Mouse (Mus musculus): ENCODE measurements around the gene Klc2. TPM values are rescaled to one million over a fixed set of nuclear protein-coding genes. Genes with fewer than 3 reads are reported as not detected.

The Klc2 gene
- total RNA-seq, 2 experiments from 2014 or later: 58.6 to 61.0 TPM

Other genes with a start within 250 kb of the Klc2 start
- gene Actn3, start 240.7 kb downstream of the Klc2 start, total RNA-seq (2021): 1,000 to 10,000 TPM; 7,595 to 9,342 TPM
- 1 to 10 TPM; 2.0 to 2.3 TPM for gene Zdhhc24, start 239.9 kb downstream of the Klc2 start, total RNA-seq (2021)
- 1 to 10 TPM; 1.7 to 2.0 TPM for gene Bbs1, start 211.9 kb downstream of the Klc2 start, total RNA-seq (2021)
- gene Dpp3, start 190.3 kb downstream of the Klc2 start, total RNA-seq (2021): 10 to 100 TPM; 13.2 to 14.2 TPM
- 1 to 10 TPM; 2.4 to 2.7 TPM for gene Peli3, start 175.4 kb downstream of the Klc2 start, total RNA-seq (2021)
- gene Mrpl11, start 156.4 kb downstream of the Klc2 start, total RNA-seq (2021): 10 to 100 TPM; 64.6 to 66.7 TPM
- gene Npas4, start 128.2 kb downstream of the Klc2 start, total RNA-seq (2021): not detected
- gene Slc29a2, start 94.7 kb downstream of the Klc2 start, total RNA-seq (2021): 1 to 10 TPM; 4.1 to 5.3 TPM
- 10 to 100 TPM; 18.7 to 23.2 TPM for gene B4gat1, start 79.7 kb downstream of the Klc2 start, total RNA-seq (2021)
- gene AC124502.3, start 79.7 kb downstream of the Klc2 start, total RNA-seq (2021): 1 to 10 TPM in 1 of 2 experiments, under 1 TPM in 1; 0.50 to 1.2 TPM
- gene Brms1, start 77.2 kb downstream of the Klc2 start, total RNA-seq (2021): 10 to 100 TPM; 14.8 to 15.3 TPM
- gene Rin1, start 68.1 kb downstream of the Klc2 start, total RNA-seq (2021): 1 to 10 TPM in 1 of 2 experiments, under 1 TPM in 1; 0.71 to 1.2 TPM
- 10 to 100 TPM in 1 of 2 experiments, 1 to 10 TPM in 1; 6.3 to 11.8 TPM for gene Cd248, start 50.5 kb downstream of the Klc2 start, total RNA-seq (2021)
- gene Tmem151a, start 33.0 kb downstream of the Klc2 start, total RNA-seq (2021): under 1 TPM in 1 of 2 experiments, not detected in 1; 0.18 TPM
- gene Yif1a, start 30.0 kb downstream of the Klc2 start, total RNA-seq (2021): 10 to 100 TPM; 45.1 to 47.0 TPM
- not detected for gene Cnih2, start 20.0 kb downstream of the Klc2 start, total RNA-seq (2021)
- 100 to 1,000 TPM; 117 to 118 TPM for gene Rab1b, start 11.5 kb downstream of the Klc2 start, total RNA-seq (2021)
- gene Pacs1, start 154.6 kb upstream of the Klc2 start, total RNA-seq (2021): 1 to 10 TPM; 6.5 to 8.2 TPM
- gene Sf3b2, start 176.9 kb upstream of the Klc2 start, total RNA-seq (2021): 10 to 100 TPM; 66.7 to 68.2 TPM
- not detected for gene Gal3st3, start 179.8 kb upstream of the Klc2 start, total RNA-seq (2021)
- gene Catsper1, start 217.2 kb upstream of the Klc2 start, total RNA-seq (2021): not detected
- 10 to 100 TPM; 47.6 to 50.7 TPM for gene Cst6, start 231.0 kb upstream of the Klc2 start, total RNA-seq (2021)
- gene Eif1ad, start 248.2 kb upstream of the Klc2 start, total RNA-seq (2021): 10 to 100 TPM; 16.3 to 16.5 TPM
- gene Banf1, start 248.6 kb upstream of the Klc2 start, total RNA-seq (2021): 100 to 1,000 TPM; 127 to 128 TPM

Measured in gastrocnemius, adult 18-20 months (tissue).